Mouse (Mus musculus): ENCODE data around the gene Gm4340.
"Not testable (repeated sequence)": the region's sequence is repeated elsewhere in the genome, so short reads cannot be mapped to it uniquely, and the experiment has no call there.

The Gm4340 gene

GRCm38 (mm10) chr10:104193742-104194141 lies at the start of gene Gm4340:
TSS of gene Gm4340 (plus strand) at chr10:104194042.
- in situ Hi-C loops (cut with MboI, MseI) = not testable (repeated sequence)

- in situ Hi-C loops (cut with MboI, MseI) = not testable (repeated sequence)
Observed at GRCm38 (mm10) chr10:104151197-104151596, 42.6 kb upstream of the Gm4340 start, which contains the start of gene Gm6763. TSS of gene Gm6763 (plus strand) at chr10:104151497.

- in situ Hi-C loops (cut with MboI, MseI) = not testable (repeated sequence)
Observed at GRCm38 (mm10) chr10:104159706-104160105, 34.1 kb upstream of the Gm4340 start, which contains the start of gene Gm8764. TSS of gene Gm8764 (plus strand) at chr10:104160006.

GRCm38 (mm10) chr10:104168215-104168614 lies 25.6 kb upstream of the Gm4340 start, which contains the start of gene Gm21304:
TSS of gene Gm21304 (plus strand) at chr10:104168515.
- in situ Hi-C loops (cut with MboI, MseI) = not testable (repeated sequence)

GRCm38 (mm10) chr10:104176724-104177123 lies 17.1 kb upstream of the Gm4340 start, which contains the start of gene Gm21312:
TSS of gene Gm21312 (plus strand) at chr10:104177024.
- in situ Hi-C loops (cut with MboI, MseI) = not testable (repeated sequence)

- in situ Hi-C loops (cut with MboI, MseI) = not testable (repeated sequence)
Observed at GRCm38 (mm10) chr10:104185233-104185632, 8.6 kb upstream of the Gm4340 start, which contains the start of gene Gm20765. TSS of gene Gm20765 (plus strand) at chr10:104185533.

GRCm38 (mm10) chr10:104209655-104210054 lies 15.8 kb downstream of the Gm4340 start:
- in situ Hi-C loops (cut with MboI, MseI) = loop anchor here (5.0 kb wide), 1 partner anchor 62 kb away; no protein-coding TSS in a partner anchor

GRCm38 (mm10) chr10:104210268-104210990 lies 16.6 kb downstream of the Gm4340 start:
- in situ Hi-C loops (cut with MboI, MseI) = no loop called here

- in situ Hi-C loops (cut with MboI, MseI) = no loop called here
Observed at GRCm38 (mm10) chr10:104214527-104214926, 20.7 kb downstream of the Gm4340 start.

GRCm38 (mm10) chr10:104220303-104221021 lies 26.6 kb downstream of the Gm4340 start:
- in situ Hi-C loops (cut with MboI, MseI) = no loop called here
